Mouse (Mus musculus) right cerebral cortex, postnatal 4 days (tissue): ENCODE results near the gene Sec24d.

Experiments used
- DNase-seq: peaks from one replicate; pipeline ENCODE4 v3.0.0-alpha.2; 2022

Gene Sec24d

GRCm38 (mm10) chr3:123411821-123412578, 144.7 kb downstream of the Sec24d start:
- no peak for DNase-seq

GRCm38 (mm10) chr3:123413173-123413572, 145.9 kb downstream of the Sec24d start:
- no peak for DNase-seq
